Mouse (Mus musculus): ENCODE results near the gene Nrxn1. TPM values are rescaled to one million over a fixed set of nuclear protein-coding genes. Genes with fewer than 3 reads are reported as not detected.

The Nrxn1 gene
- polyA plus RNA-seq, 1 experiment from 2014 or later: 0.31 TPM

GRCm38 (mm10) chr17:90962904-90963531, 129.9 kb downstream of the Nrxn1 start:
- Histone ChIP-seq H3K4me3 (replicated peaks) (no peak overlapping the region), H3K4me2 (no peak overlapping the region), H3K36me3 (replicated peaks) (no peaks in the 10 kb centered on the region), H3K9ac (no peak overlapping the region), H3K9me3 (replicated peaks) (no peaks in the 10 kb centered on the region), H3K27me3 (no peaks in the 10 kb centered on the region), H3K27ac (replicated peaks) (no peak overlapping the region), H3K4me1 (replicated peaks) (no peaks in the 10 kb centered on the region)
- WGBS (ENCODE audit: insufficient replicate concordance): 40% methylated on average over 4 of the region's 4 CpGs
- ATAC-seq (ENCODE audit: insufficient read depth): no peak

GRCm38 (mm10) chr17:90955221-90955620, 137.7 kb downstream of the Nrxn1 start:
- Histone ChIP-seq H3K9me3 (replicated peaks) (no peaks in the 10 kb centered on the region), H3K4me1 (replicated peaks) (no peaks in the 10 kb centered on the region), H3K4me2 (no peak overlapping the region), H3K4me3 (replicated peaks) (no peak overlapping the region), H3K27me3 (no peaks in the 10 kb centered on the region), H3K36me3 (replicated peaks) (no peaks in the 10 kb centered on the region), H3K9ac (no peak overlapping the region), H3K27ac (replicated peaks) (no peak overlapping the region)
- ATAC-seq (ENCODE audit: insufficient read depth): no peak
- WGBS (ENCODE audit: insufficient replicate concordance): 49% methylated on average over 2 of the region's 2 CpGs

- Histone ChIP-seq H3K36me3 (replicated peaks) (no peaks in the 10 kb centered on the region), H3K27me3 (no peaks in the 10 kb centered on the region), H3K9me3 (replicated peaks) (no peaks in the 10 kb centered on the region), H3K4me1 (replicated peaks) (no peaks in the 10 kb centered on the region), H3K27ac (replicated peaks) (no peak overlapping the region), H3K4me3 (replicated peaks) (no peak overlapping the region), H3K9ac (no peak overlapping the region), H3K4me2 (no peak overlapping the region)
- ATAC-seq (ENCODE audit: insufficient read depth): no peak
- WGBS (ENCODE audit: insufficient replicate concordance): 75% methylated on average over 2 of the region's 2 CpGs
These were observed 157.9 kb downstream of the Nrxn1 start for GRCm38 (mm10) chr17:90934929-90935328.

GRCm38 (mm10) chr17:90913320-90913719, 179.6 kb downstream of the Nrxn1 start:
- no peak for ATAC-seq (ENCODE audit: insufficient read depth)
- WGBS (ENCODE audit: insufficient replicate concordance): 52% methylated on average over 2 of the region's 2 CpGs
- no peak overlapping the region for H3K27ac ChIP-seq (replicated peaks)
- no peaks in the 10 kb centered on the region for H3K9me3 ChIP-seq (replicated peaks)
- no peak overlapping the region for H3K9ac ChIP-seq
- no peaks in the 10 kb centered on the region for H3K27me3 ChIP-seq
- H3K4me1 ChIP-seq (replicated peaks): no peaks in the 10 kb centered on the region
- no peaks in the 10 kb centered on the region for H3K36me3 ChIP-seq (replicated peaks)
- no peak overlapping the region for H3K4me2 ChIP-seq
- no peak overlapping the region for H3K4me3 ChIP-seq (replicated peaks)

GRCm38 (mm10) chr17:90912746-90913145, 180.1 kb downstream of the Nrxn1 start:
- H3K4me3 ChIP-seq (replicated peaks): no peak overlapping the region
- no peak overlapping the region for H3K9ac ChIP-seq
- H3K4me2 ChIP-seq: no peak overlapping the region
- no peaks in the 10 kb centered on the region for H3K36me3 ChIP-seq (replicated peaks)
- ATAC-seq (ENCODE audit: insufficient read depth): no peak
- H3K27me3 ChIP-seq: no peaks in the 10 kb centered on the region
- 53% methylated on average over 2 of the region's 2 CpGs for WGBS (ENCODE audit: insufficient replicate concordance)
- H3K4me1 ChIP-seq (replicated peaks): no peaks in the 10 kb centered on the region
- H3K27ac ChIP-seq (replicated peaks): no peak overlapping the region
- no peaks in the 10 kb centered on the region for H3K9me3 ChIP-seq (replicated peaks)

GRCm38 (mm10) chr17:90912341-90912740, 180.5 kb downstream of the Nrxn1 start:
- Histone ChIP-seq H3K9me3 (replicated peaks) (no peaks in the 10 kb centered on the region), H3K4me1 (replicated peaks) (no peaks in the 10 kb centered on the region), H3K27ac (replicated peaks) (no peak overlapping the region), H3K36me3 (replicated peaks) (no peaks in the 10 kb centered on the region), H3K4me2 (no peak overlapping the region), H3K27me3 (no peaks in the 10 kb centered on the region), H3K9ac (no peak overlapping the region), H3K4me3 (replicated peaks) (no peak overlapping the region)
- ATAC-seq (ENCODE audit: insufficient read depth): no peak

GRCm38 (mm10) chr17:90906118-90907093, 186.5 kb downstream of the Nrxn1 start:
- ATAC-seq (ENCODE audit: insufficient read depth): no peak
- WGBS (ENCODE audit: insufficient replicate concordance): 61% methylated on average over 6 of the region's 6 CpGs
- H3K9ac ChIP-seq: no peak overlapping the region

GRCm38 (mm10) chr17:90905143-90905542, 187.7 kb downstream of the Nrxn1 start:
- 60% methylated on average over 5 of the region's 5 CpGs for WGBS (ENCODE audit: insufficient replicate concordance)
- ATAC-seq (ENCODE audit: insufficient read depth): no peak
- Histone ChIP-seq H3K36me3 (replicated peaks) (no peaks in the 10 kb centered on the region), H3K4me3 (replicated peaks) (no peak overlapping the region), H3K9ac (no peak overlapping the region), H3K4me2 (no peak overlapping the region), H3K9me3 (replicated peaks) (no peaks in the 10 kb centered on the region), H3K27ac (replicated peaks) (no peak overlapping the region), H3K27me3 (no peaks in the 10 kb centered on the region), H3K4me1 (replicated peaks) (no peaks in the 10 kb centered on the region)

More at GRCm38 (mm10) chr17:90906118-90907093, 186.5 kb downstream of the Nrxn1 start:
- H3K9me3 ChIP-seq (replicated peaks): no peaks in the 10 kb centered on the region
- no peaks in the 10 kb centered on the region for H3K36me3 ChIP-seq (replicated peaks)
- H3K27ac ChIP-seq (replicated peaks): no peak overlapping the region
- H3K4me1 ChIP-seq (replicated peaks): no peaks in the 10 kb centered on the region
- H3K4me2 ChIP-seq: no peak overlapping the region
- H3K4me3 ChIP-seq (replicated peaks): no peak overlapping the region
- H3K27me3 ChIP-seq: no peaks in the 10 kb centered on the region

- no peaks in the 10 kb centered on the region for H3K27me3 ChIP-seq
- H3K9me3 ChIP-seq (replicated peaks): no peaks in the 10 kb centered on the region
- H3K27ac ChIP-seq (replicated peaks): no peak overlapping the region
- no peak overlapping the region for H3K4me2 ChIP-seq
- H3K36me3 ChIP-seq (replicated peaks): no peaks in the 10 kb centered on the region
- 53% methylated on average over 4 of the region's 4 CpGs for WGBS (ENCODE audit: insufficient replicate concordance)
- H3K4me1 ChIP-seq (replicated peaks): no peaks in the 10 kb centered on the region
- no peak overlapping the region for H3K9ac ChIP-seq
- H3K4me3 ChIP-seq (replicated peaks): no peak overlapping the region
- ATAC-seq (ENCODE audit: insufficient read depth): no peak
These were observed 200.3 kb downstream of the Nrxn1 start for GRCm38 (mm10) chr17:90892327-90893259.

- Histone ChIP-seq H3K9ac (no peak overlapping the region), H3K27ac (replicated peaks) (no peak overlapping the region), H3K4me1 (replicated peaks) (no peaks in the 10 kb centered on the region), H3K36me3 (replicated peaks) (no peaks in the 10 kb centered on the region), H3K4me2 (no peak overlapping the region), H3K27me3 (no peaks in the 10 kb centered on the region), H3K9me3 (replicated peaks) (no peaks in the 10 kb centered on the region), H3K4me3 (replicated peaks) (no peak overlapping the region)
- 51% methylated on average over 1 of the region's 1 CpGs for WGBS (ENCODE audit: insufficient replicate concordance)
- no peak for ATAC-seq (ENCODE audit: insufficient read depth)
These were observed 201.2 kb downstream of the Nrxn1 start for GRCm38 (mm10) chr17:90891711-90892110.

GRCm38 (mm10) chr17:90857225-90857624, 235.6 kb downstream of the Nrxn1 start:
- Histone ChIP-seq H3K9ac (no peak overlapping the region), H3K4me1 (replicated peaks) (no peaks in the 10 kb centered on the region), H3K4me3 (replicated peaks) (no peak overlapping the region), H3K27ac (replicated peaks) (no peak overlapping the region), H3K36me3 (replicated peaks) (no peaks in the 10 kb centered on the region), H3K27me3 (no peaks in the 10 kb centered on the region), H3K4me2 (no peak overlapping the region), H3K9me3 (replicated peaks) (no peaks in the 10 kb centered on the region)
- WGBS (ENCODE audit: insufficient replicate concordance): 67% methylated on average over 2 of the region's 2 CpGs
- ATAC-seq (ENCODE audit: insufficient read depth): no peak
